Mouse (Mus musculus): ENCODE measurements around the gene Srgn. TPM values are rescaled to one million over a fixed set of nuclear protein-coding genes. Genes with fewer than 3 reads are reported as not detected.

The Srgn gene
- 8.2 and 9.6 TPM in 2 replicates for polyA plus RNA-seq (2015; fragmentation: Nextera tagmentation; extraction: Ambion mirVana)

DNA sequence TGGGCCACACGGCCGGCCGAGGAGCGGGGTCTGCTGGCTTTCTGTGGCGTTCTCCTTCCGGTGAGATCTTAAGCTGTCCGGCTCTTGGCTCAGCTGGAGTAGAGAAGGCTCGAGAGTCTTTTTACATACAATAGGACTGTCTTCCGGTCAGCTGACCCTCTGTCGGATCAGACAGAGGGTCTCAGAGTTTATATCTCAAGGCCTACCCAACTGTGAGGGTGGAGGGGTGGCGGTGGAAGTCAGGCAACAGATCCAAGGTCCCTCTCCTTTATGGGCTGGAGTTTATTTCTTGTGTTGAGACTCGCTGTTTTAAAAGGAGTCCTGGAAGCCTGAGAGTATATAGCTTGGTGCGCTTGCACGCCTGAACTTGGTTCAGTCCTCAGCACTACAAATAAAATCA lies at the start of gene Srgn:
Srgn (minus strand) TSS at position 101 of the 400 bp plus-strand sequence.
- Histone ChIP-seq H3K4me1 (ENCODE audit: insufficient read depth, low read length) (no peaks in the 10 kb centered on the region), H3K27me3 (ENCODE audit: insufficient read depth, low read length) (no peaks in the 10 kb centered on the region), H3K4me3 (ENCODE audit: low read length) (no peak within 1 kb of the TSS), H3K27ac (ENCODE audit: low read length) (no peak within 1 kb of the TSS), H3K36me3 (ENCODE audit: insufficient read depth, low read length) (no peaks in the 10 kb centered on the region), H3K9me3 (ENCODE audit: low read length) (no peaks in the 10 kb centered on the region), H3K4me2 (replicated peaks; ENCODE audit: low read depth, low read length) (no peak within 1 kb of the TSS), H3K9ac (replicated peaks; ENCODE audit: low read length) (no peak within 1 kb of the TSS)
- no peak for ATAC-seq (ENCODE audit: low FRiP score, low TSS enrichment)
- WGBS = 87% methylated on average over 14 of the region's 14 CpGs

DNA sequence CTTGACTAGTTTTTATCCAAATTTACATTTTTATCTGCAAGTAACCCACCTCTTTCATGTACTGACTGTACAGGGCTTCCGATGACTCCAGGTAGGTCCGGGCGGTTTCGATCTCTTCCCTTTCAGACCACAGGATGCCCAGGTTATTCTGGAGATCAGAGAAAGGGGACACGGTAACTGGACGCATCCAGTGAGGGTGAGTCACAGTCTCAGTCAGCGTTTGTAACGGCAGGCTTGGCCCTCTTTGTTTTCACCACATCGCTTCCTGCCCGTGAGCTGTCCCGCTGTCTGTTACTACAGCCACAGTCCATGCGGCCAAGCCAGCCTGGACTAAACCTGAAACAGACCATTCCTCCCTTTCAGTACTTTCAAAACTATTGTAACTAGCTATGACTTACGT lies 47.8 kb upstream of the Srgn start:
- Histone ChIP-seq H3K4me2 (replicated peaks; ENCODE audit: low read depth, low read length) (no peak overlapping the region), H3K4me1 (ENCODE audit: insufficient read depth, low read length) (peaks cover 13% of the 10 kb centered on the region), H3K27ac (ENCODE audit: low read length) (no peak overlapping the region), H3K9ac (replicated peaks; ENCODE audit: low read length) (no peak overlapping the region), H3K27me3 (ENCODE audit: insufficient read depth, low read length) (no peaks in the 10 kb centered on the region), H3K36me3 (ENCODE audit: insufficient read depth, low read length) (peaks cover 29% of the 10 kb centered on the region), H3K9me3 (ENCODE audit: low read length) (no peaks in the 10 kb centered on the region), H3K4me3 (ENCODE audit: low read length) (no peak overlapping the region)
- ATAC-seq (ENCODE audit: low FRiP score, low TSS enrichment) = no peak
- WGBS = 91% methylated on average over 13 of the region's 13 CpGs

DNA sequence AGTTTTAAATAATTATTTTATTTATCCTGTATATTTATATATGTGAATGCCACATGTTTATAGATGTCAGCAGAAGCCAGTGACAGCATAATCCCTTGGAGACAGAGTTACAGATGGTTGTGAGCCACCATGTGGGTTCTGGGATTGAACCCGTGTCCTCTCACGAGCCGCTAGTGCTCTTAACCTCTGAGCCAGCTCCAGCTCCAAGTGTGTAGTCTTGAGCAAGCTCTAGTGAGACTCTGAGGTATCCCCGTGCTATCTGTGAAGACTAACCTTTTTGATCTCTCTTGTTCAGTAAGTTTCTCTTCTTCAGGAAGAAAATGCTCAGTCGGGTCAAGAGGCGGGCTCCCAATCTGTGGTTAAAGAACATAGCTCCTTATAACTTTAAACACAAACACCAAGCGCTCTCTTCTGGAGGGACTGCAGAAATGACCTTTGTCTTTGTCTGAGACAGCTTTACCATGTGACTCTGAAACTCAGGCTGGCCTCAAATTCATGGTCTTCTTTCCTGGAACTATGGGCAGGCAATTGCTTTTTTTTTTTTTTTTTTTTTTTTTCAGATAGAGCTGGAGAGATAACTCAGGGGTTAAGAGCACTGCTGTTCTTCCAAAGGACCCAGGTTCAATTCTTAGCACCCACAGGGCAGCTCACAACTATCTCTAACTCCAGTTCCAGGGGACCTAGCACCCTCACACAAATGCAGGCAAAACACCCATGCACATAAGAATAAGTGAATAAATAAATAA lies 43.0 kb upstream of the Srgn start:
- 94% methylated on average over 7 of the region's 7 CpGs for WGBS
- H3K27me3 ChIP-seq (ENCODE audit: insufficient read depth, low read length) = no peaks in the 10 kb centered on the region
- H3K4me1 ChIP-seq (ENCODE audit: insufficient read depth, low read length) = no peaks in the 10 kb centered on the region
- no peak overlapping the region for H3K4me2 ChIP-seq (replicated peaks; ENCODE audit: low read depth, low read length)
- H3K27ac ChIP-seq (ENCODE audit: low read length) = no peak overlapping the region
- peaks cover 67% of the 10 kb centered on the region for H3K36me3 ChIP-seq (ENCODE audit: insufficient read depth, low read length)
- no peak for ATAC-seq (ENCODE audit: low FRiP score, low TSS enrichment)
- H3K9ac ChIP-seq (replicated peaks; ENCODE audit: low read length) = no peak overlapping the region
- H3K4me3 ChIP-seq (ENCODE audit: low read length) = no peak overlapping the region
- no peaks in the 10 kb centered on the region for H3K9me3 ChIP-seq (ENCODE audit: low read length)

DNA sequence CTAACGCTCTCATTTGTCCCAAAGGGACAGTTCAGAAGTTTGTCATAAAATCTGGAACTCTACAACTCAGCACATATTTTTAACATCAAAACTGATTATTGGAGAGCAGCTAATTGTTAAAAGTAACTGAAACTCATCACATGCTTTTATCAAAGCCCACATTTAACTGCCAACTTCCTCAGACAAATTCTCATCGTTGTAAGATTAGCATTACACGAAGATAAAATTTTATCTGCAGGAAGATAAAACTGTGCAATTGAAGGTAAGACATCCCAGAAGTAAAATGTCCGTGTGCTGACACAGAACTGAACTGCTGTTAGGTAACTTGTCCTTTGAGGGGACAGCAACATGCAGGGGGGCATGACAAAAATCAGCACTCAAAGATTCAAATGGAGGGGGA lies 41.6 kb upstream of the Srgn start:
- WGBS = 89% methylated on average over 4 of the region's 4 CpGs
- H3K27me3 ChIP-seq (ENCODE audit: insufficient read depth, low read length) = no peaks in the 10 kb centered on the region
- no peak overlapping the region for H3K27ac ChIP-seq (ENCODE audit: low read length)
- H3K9me3 ChIP-seq (ENCODE audit: low read length) = no peaks in the 10 kb centered on the region
- H3K4me1 ChIP-seq (ENCODE audit: insufficient read depth, low read length) = no peaks in the 10 kb centered on the region
- H3K4me3 ChIP-seq (ENCODE audit: low read length) = no peak overlapping the region
- H3K4me2 ChIP-seq (replicated peaks; ENCODE audit: low read depth, low read length) = no peak overlapping the region
- H3K9ac ChIP-seq (replicated peaks; ENCODE audit: low read length) = no peak overlapping the region
- no peak for ATAC-seq (ENCODE audit: low FRiP score, low TSS enrichment)
- H3K36me3 ChIP-seq (ENCODE audit: insufficient read depth, low read length) = peaks cover 70% of the 10 kb centered on the region

DNA sequence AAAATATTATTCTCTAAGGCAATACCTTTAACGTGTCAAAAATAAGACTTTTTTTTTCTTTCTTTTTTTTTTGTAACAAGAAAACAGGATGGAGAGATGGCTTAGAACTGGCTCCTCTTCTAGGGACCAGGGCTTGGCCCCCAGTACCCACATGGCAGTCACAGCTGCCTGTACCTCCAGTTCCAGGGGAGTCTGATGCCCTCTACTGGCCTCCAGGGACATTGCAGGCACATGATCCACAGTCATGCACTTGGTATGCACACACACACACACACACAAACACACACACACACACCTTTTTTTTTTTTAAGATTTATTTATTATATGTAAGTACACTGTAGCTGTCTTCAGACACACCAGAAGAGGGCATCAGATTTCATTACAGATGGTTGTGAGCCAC lies 30.5 kb upstream of the Srgn start:
- no peak overlapping the region for H3K27ac ChIP-seq (ENCODE audit: low read length)
- WGBS = 88% methylated on average over 1 of the region's 1 CpGs
- H3K36me3 ChIP-seq (ENCODE audit: insufficient read depth, low read length) = peaks cover 42% of the 10 kb centered on the region

DNA sequence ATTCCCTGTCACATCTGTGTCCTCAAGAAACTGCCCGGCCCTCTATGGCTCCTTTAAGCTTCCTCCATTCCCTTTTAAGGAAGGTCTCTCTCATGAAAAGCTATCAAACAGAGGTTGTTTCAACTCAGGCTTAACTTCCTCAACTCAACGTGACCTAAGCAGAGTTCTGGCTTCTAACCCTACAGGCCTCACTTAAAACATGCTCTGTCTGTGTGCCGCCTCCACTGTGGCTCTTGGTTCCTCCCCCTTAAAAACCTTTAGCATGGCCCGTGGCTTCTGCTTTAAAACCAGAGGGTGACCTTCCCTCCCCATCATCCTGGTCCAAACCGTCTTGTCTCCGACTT lies 29.3 kb upstream of the Srgn start:
- H3K4me2 ChIP-seq (replicated peaks; ENCODE audit: low read depth, low read length) = no peak overlapping the region
- WGBS = 91% methylated on average over 6 of the region's 6 CpGs
- H3K27ac ChIP-seq (ENCODE audit: low read length) = no peak overlapping the region
- H3K4me3 ChIP-seq (ENCODE audit: low read length) = no peak overlapping the region
- no peaks in the 10 kb centered on the region for H3K4me1 ChIP-seq (ENCODE audit: insufficient read depth, low read length)
- H3K36me3 ChIP-seq (ENCODE audit: insufficient read depth, low read length) = peaks cover 38% of the 10 kb centered on the region
- no peaks in the 10 kb centered on the region for H3K27me3 ChIP-seq (ENCODE audit: insufficient read depth, low read length)
- no peak overlapping the region for H3K9ac ChIP-seq (replicated peaks; ENCODE audit: low read length)
- no peak for ATAC-seq (ENCODE audit: low FRiP score, low TSS enrichment)
- H3K9me3 ChIP-seq (ENCODE audit: low read length) = no peaks in the 10 kb centered on the region

More for the DNA sequence above, 30.5 kb upstream of the Srgn start:
- ATAC-seq (ENCODE audit: low FRiP score, low TSS enrichment) = no peak
- Histone ChIP-seq H3K4me1 (ENCODE audit: insufficient read depth, low read length) (no peaks in the 10 kb centered on the region), H3K4me3 (ENCODE audit: low read length) (no peak overlapping the region), H3K9ac (replicated peaks; ENCODE audit: low read length) (no peak overlapping the region), H3K4me2 (replicated peaks; ENCODE audit: low read depth, low read length) (no peak overlapping the region), H3K9me3 (ENCODE audit: low read length) (no peaks in the 10 kb centered on the region), H3K27me3 (ENCODE audit: insufficient read depth, low read length) (no peaks in the 10 kb centered on the region)

DNA sequence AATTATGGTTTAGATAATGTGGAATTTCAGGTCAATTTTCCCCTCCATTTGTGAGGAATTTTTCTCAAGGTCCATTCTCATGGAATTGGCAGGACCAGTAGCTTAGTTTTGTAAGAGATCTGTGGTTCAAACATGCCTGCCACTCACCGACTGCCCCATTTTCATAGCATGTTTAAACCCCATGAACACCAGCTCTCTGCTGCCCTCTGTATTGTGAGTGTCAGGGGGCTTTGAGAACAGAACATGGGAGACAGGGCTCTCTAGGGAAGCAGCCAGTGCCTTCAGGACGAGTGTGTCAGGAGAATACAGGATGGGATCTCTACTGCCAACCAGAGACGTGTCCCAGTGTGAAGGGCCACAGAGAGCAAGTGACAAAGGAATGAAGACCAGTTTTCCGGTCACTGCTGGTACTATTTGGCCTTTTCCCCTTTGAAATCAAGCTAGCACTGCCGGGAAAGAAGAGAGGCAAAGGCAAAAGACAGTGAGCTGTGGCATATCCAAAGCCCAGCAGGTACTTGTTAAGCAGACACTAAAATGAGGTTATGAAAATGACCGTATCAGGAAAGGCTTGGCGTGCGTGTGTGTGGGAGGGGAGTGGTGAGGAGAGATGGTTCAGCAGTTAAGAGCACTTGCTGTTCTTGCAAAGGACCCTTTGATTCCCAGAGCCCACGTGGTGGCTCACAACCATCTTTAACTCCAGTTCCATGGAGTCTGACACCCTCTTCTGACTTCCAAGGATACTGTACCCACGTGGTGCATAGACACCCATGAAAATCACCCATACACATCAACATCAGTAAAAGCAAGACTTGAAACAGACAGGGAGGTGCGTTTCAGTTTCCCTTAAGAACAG lies 28.7 kb upstream of the Srgn start:
- Histone ChIP-seq H3K9ac (replicated peaks; ENCODE audit: low read length) (no peak overlapping the region), H3K4me3 (ENCODE audit: low read length) (no peak overlapping the region), H3K4me1 (ENCODE audit: insufficient read depth, low read length) (no peaks in the 10 kb centered on the region), H3K9me3 (ENCODE audit: low read length) (no peaks in the 10 kb centered on the region), H3K4me2 (replicated peaks; ENCODE audit: low read depth, low read length) (no peak overlapping the region), H3K27me3 (ENCODE audit: insufficient read depth, low read length) (no peaks in the 10 kb centered on the region), H3K27ac (ENCODE audit: low read length) (no peak overlapping the region), H3K36me3 (ENCODE audit: insufficient read depth, low read length) (peaks cover 35% of the 10 kb centered on the region)
- no peak for ATAC-seq (ENCODE audit: low FRiP score, low TSS enrichment)
- WGBS = 66% methylated on average over 11 of the region's 11 CpGs

DNA sequence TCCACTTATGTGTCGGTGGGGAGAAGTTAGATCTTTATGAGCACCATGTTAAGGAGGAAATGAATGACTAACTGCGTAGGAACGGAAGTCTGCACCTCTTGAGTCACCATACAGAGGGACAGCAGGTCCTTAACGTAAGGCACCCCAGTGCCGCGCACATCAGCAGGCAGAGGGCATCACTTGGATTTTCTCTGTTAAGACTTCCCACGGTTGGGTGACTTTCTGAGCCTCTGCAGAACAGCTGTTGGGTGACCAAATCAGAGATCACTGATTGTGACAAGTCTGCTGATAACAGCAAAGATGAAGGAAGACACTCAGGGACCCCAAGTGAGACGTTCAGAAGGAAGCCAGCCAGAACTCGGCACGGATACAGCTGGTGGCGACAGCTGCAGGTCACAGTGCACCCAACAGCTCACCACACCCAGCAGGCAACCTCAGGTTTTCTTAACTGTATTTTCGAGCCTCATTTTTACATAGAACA lies 26.4 kb upstream of the Srgn start:
- Histone ChIP-seq H3K27me3 (ENCODE audit: insufficient read depth, low read length) (no peaks in the 10 kb centered on the region), H3K4me2 (replicated peaks; ENCODE audit: low read depth, low read length) (no peak overlapping the region), H3K9me3 (ENCODE audit: low read length) (no peaks in the 10 kb centered on the region), H3K27ac (ENCODE audit: low read length) (no peak overlapping the region), H3K4me3 (ENCODE audit: low read length) (no peak overlapping the region), H3K4me1 (ENCODE audit: insufficient read depth, low read length) (0 out of 2 replicates have a peak, but pooled peaks cover 3% of the 10 kb centered on the region), H3K9ac (replicated peaks; ENCODE audit: low read length) (no peak overlapping the region), H3K36me3 (ENCODE audit: insufficient read depth, low read length) (peaks cover 16% of the 10 kb centered on the region; the same call in 1 of the 2 replicates)
- no peak for ATAC-seq (ENCODE audit: low FRiP score, low TSS enrichment)
- WGBS = 67% methylated on average over 12 of the region's 12 CpGs

DNA sequence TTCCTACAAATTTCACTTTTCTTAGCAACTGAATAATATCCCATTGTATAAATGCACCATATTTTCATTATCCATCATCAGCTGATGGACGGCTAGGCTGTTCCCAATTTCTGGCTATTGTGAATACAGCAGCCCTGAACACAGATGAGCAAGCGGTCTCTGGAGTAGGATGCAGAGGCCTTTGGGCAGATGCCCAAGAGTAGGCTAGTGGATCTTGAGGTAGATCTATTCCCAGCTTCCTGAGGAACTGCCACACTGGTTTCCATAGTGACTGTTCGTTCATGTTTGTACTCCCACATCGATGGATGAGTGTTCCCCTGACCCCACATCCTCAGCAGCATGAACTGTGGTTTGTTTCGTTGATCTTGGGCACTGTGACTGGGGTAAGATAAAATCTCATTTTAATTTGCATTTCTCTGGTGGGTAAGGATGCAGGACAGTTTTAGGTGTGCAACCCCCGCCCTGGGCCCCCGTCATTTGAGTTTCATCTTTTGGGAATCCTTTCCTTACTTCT lies 23.6 kb upstream of the Srgn start:
- WGBS = 62% methylated on average over 7 of the region's 7 CpGs
- H3K27me3 ChIP-seq (ENCODE audit: insufficient read depth, low read length) = no peaks in the 10 kb centered on the region
- 0 out of 2 replicates have a peak, but pooled peaks cover 3% of the 10 kb centered on the region for H3K4me1 ChIP-seq (ENCODE audit: insufficient read depth, low read length)
- H3K4me2 ChIP-seq (replicated peaks; ENCODE audit: low read depth, low read length) = no peak overlapping the region
- H3K9me3 ChIP-seq (ENCODE audit: low read length) = no peaks in the 10 kb centered on the region
- H3K9ac ChIP-seq (replicated peaks; ENCODE audit: low read length) = no peak overlapping the region
- no peaks in the 10 kb centered on the region for H3K36me3 ChIP-seq (ENCODE audit: insufficient read depth, low read length)
- H3K4me3 ChIP-seq (ENCODE audit: low read length) = no peak overlapping the region
- no peak for ATAC-seq (ENCODE audit: low FRiP score, low TSS enrichment)
- H3K27ac ChIP-seq (ENCODE audit: low read length) = no peak overlapping the region
